ENCODE assay signal across 8 mouse cellular contexts in the genomic region with DNA sequence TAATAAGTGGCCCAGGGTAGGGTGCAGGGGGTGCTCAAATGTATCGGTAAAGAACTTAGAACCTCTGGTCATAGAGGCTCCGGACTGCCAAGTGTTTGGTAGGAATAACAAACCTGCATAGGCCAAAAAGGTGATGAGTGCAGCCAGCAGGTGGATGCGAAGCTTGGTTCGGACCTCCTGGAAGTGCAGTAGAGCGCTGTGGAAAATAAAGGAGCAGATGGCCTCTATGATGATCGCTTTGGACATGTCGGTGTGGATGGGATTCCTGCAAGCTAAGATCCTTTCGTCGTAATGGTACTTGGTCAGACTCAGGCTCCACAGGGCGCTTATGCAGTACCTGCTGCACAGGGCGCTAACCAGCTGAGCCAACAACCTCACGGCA. TPM values are rescaled to one million over a fixed set of nuclear protein-coding genes. Genes with fewer than 3 reads are reported as not detected.
DNase-seq lines count a peak whose midpoint lies in the region; ATAC-seq and TF ChIP-seq lines count a peak whose summit lies in the region.

No protein-coding gene starts in this region.

- peaks cover 4% of the 10 kb centered on the region; the same call in 1 of the 2 replicates for H3K79me2 ChIP-seq in MEL (ENCODE audit: control insufficient read depth, insufficient read depth, low read length, poor library complexity)

- peak overlapping the region; percentile 81 for H3K4me2 ChIP-seq in heart, embryonic 11.5 days
- peak overlapping the region; percentile 94 for H3K4me2 ChIP-seq in hindbrain, embryonic 11.5 days (replicated peaks; ENCODE audit: low read depth, low read length)

- no peak overlapping the region for H3K27ac ChIP-seq in heart, embryonic 11.5 days (ENCODE audit: low read depth, low read length)
- H3K27ac ChIP-seq in MEL (ENCODE audit: control insufficient read depth, low read depth, low read length): no peak overlapping the region
- H3K27ac ChIP-seq in hindbrain, embryonic 11.5 days (ENCODE audit: low read depth, low read length): no peak overlapping the region

- H3K9me3 ChIP-seq in heart, embryonic 11.5 days (replicated peaks; ENCODE audit: control insufficient read depth, low read length): no peaks in the 10 kb centered on the region
- no peaks in the 10 kb centered on the region for H3K9me3 ChIP-seq in MEL (replicated peaks; ENCODE audit: insufficient read depth, low read length)
- H3K9me3 ChIP-seq in hindbrain, embryonic 11.5 days (ENCODE audit: control insufficient read depth, low read length): no peaks in the 10 kb centered on the region

- TF ChIP-seq CTCF in MEL (IDR thresholded peaks at IDR 0.05 in 2 of 3, conservative IDR thresholded peaks at IDR 0.05 in 1 of 3; ENCODE audit: control insufficient read depth in 1 of 3, insufficient read depth in 1 of 3, low read depth in 2 of 3, low read length in 3 of 3, poor library complexity in 1 of 3, severe bottlenecking in 1 of 3): no peak

- ATAC-seq in heart, embryonic 11.5 days (replicated peaks; ENCODE audit: insufficient number of reproducible peaks, low FRiP score, low TSS enrichment): 0 out of 2 replicates have a peak, but pooled peaks have one; percentile 5
- no peak for ATAC-seq in hindbrain, embryonic 11.5 days (ENCODE audit: low FRiP score)
- ATAC-seq in megakaryocyte-erythroid progenitor cell, adult 5-6 weeks (replicated peaks; ENCODE audit: low FRiP score, low TSS enrichment, poor library complexity, severe bottlenecking): peak; percentile 7; the same call in 1 of the 2 replicates

- H3K27me3 ChIP-seq in heart, embryonic 11.5 days (ENCODE audit: control insufficient read depth, insufficient read depth, low read length): no peaks in the 10 kb centered on the region
- H3K27me3 ChIP-seq in MEL (ENCODE audit: control insufficient read depth in 1 of 2, insufficient read depth in 2 of 2, low read length in 2 of 2): no peaks in the 10 kb centered on the region
- H3K27me3 ChIP-seq in hindbrain, embryonic 11.5 days (ENCODE audit: control insufficient read depth, insufficient read depth, low read length): no peaks in the 10 kb centered on the region

- peak overlapping the region; percentile 59 for H3K4me3 ChIP-seq in heart, embryonic 11.5 days (ENCODE audit: low read depth, low read length)
- H3K4me3 ChIP-seq in MEL (ENCODE audit: control insufficient read depth in 1 of 2, insufficient read depth in 1 of 2, low read depth in 2 of 2, low read length in 2 of 2): peak overlapping the region; percentile 71 to 80
- peak overlapping the region; percentile 48 for H3K4me3 ChIP-seq in hindbrain, embryonic 11.5 days (ENCODE audit: low read depth, low read length)

- no peak for TF ChIP-seq EP300 in MEL (IDR thresholded peaks at IDR 0.05; ENCODE audit: low read depth in 1 of 2, low read length in 2 of 2)

- H3K9ac ChIP-seq in heart, embryonic 11.5 days (ENCODE audit: low read depth, low read length): peak overlapping the region; percentile 76
- H3K9ac ChIP-seq in MEL (ENCODE audit: control insufficient read depth, low read depth, low read length, poor library complexity, severe bottlenecking): peak overlapping the region; percentile 62
- H3K9ac ChIP-seq in hindbrain, embryonic 11.5 days (ENCODE audit: low read depth, low read length): peak overlapping the region; percentile 52

- no peak for TF ChIP-seq POLR2A in MEL (IDR thresholded peaks at IDR 0.05; ENCODE audit: control insufficient read depth in 1 of 2, insufficient read depth in 1 of 2, low read depth in 1 of 2, low read length in 2 of 2, poor library complexity in 1 of 2)

- no peak for TF ChIP-seq RAD21 in MEL (IDR thresholded peaks at IDR 0.05; ENCODE audit: low read depth, low read length)

- WGBS in heart, embryonic 11.5 days (ENCODE audit: insufficient replicate concordance): 14% methylated on average over 12 of the region's 12 CpGs
- 7% methylated on average over 12 of the region's 12 CpGs for whole genome bisulfite sequencing in hindbrain, embryonic 11.5 days

- no peaks in the 10 kb centered on the region for H3K36me3 ChIP-seq in heart, embryonic 11.5 days (ENCODE audit: control insufficient read depth, insufficient read depth, low read length)
- peaks cover 0 to 12% of the 10 kb centered on the region in 2 experiments; a peak in 2 of 4 replicates for H3K36me3 ChIP-seq in MEL (ENCODE audit: control insufficient read depth in 1 of 2, insufficient read depth in 2 of 2, low read length in 2 of 2)
- no peaks in the 10 kb centered on the region for H3K36me3 ChIP-seq in hindbrain, embryonic 11.5 days (ENCODE audit: control insufficient read depth, insufficient read depth, low read length)

- H3K4me1 ChIP-seq in heart, embryonic 11.5 days (ENCODE audit: control insufficient read depth, insufficient read depth, low read length): peaks cover 5% of the 10 kb centered on the region; the same call in 1 of the 2 replicates
- H3K4me1 ChIP-seq in MEL (ENCODE audit: control insufficient read depth in 1 of 2, insufficient read depth in 2 of 2, low read length in 2 of 2): peaks cover 6 to 30% of the 10 kb centered on the region in 2 experiments
- 0 out of 2 replicates have a peak, but pooled peaks cover 2% of the 10 kb centered on the region for H3K4me1 ChIP-seq in hindbrain, embryonic 11.5 days (replicated peaks; ENCODE audit: control insufficient read depth, insufficient read depth, low read length)

- DNase-seq in heart, postnatal 4 days: no peak
- DNase-seq in MEL (ENCODE audit: low read depth, low spot score): no peak
- DNase-seq in hindbrain, embryonic 11.5 days (ENCODE audit: low spot score): no peak
- no peak for DNase-seq in c-Kit-positive CD71-positive TER-119-positive erythroid progenitor cells, embryonic 14.5 days (ENCODE audit: low spot score)
- DNase-seq in embryo, embryonic 11 days: no peak
- DNase-seq in adrenal gland, postnatal 10 days: no peak

TF ChIP-seq in MEL, 35 proteins besides CTCF, POLR2A, EP300 and RAD21:
- TF ChIP-seq BHLHE40 (IDR thresholded peaks at IDR 0.05; ENCODE audit: borderline replicate concordance, low read depth, low read length): no peak
- TF ChIP-seq MXI1 (IDR thresholded peaks at IDR 0.05; ENCODE audit: low read depth, low read length): no peak

RNA-seq across cellular contexts. Expression of gene Aqp11, which starts 0.8 kb away (rescaled TPM):
- 2.6 and 3.3 TPM in 2 replicates for polyA plus RNA-seq in heart, embryonic 11.5 days (2014; fragmentation: Nextera tagmentation; extraction: Ambion mirVana)
- 1 to 10 TPM; 1.1 to 1.9 TPM for total RNA-seq in heart, postnatal 4 days (2021)
- 0.65 and 0.89 TPM in 2 replicates for total RNA-seq in MEL (2012; rRNA removed)
- polyA plus RNA-seq in MEL (2012; ENCODE audit: insufficient read depth in 1 of 2, insufficient read length in 2 of 2, low read depth in 1 of 2, low replicate concordance in 2 of 2, missing spikeins in 1 of 2): 1 to 10 TPM in 1 of 2 experiments, not detected in 1; 3.9 TPM
- polyA plus RNA-seq in hindbrain, embryonic 11.5 days (2014; fragmentation: Nextera tagmentation; extraction: Ambion mirVana): 4.2 and 6.3 TPM in 2 replicates
- total RNA-seq in megakaryocyte-erythroid progenitor cell, adult 5-6 weeks (2014; fragmentation: Nextera tagmentation): 16.4 and 23.0 TPM in 2 replicates
- total RNA-seq in megakaryocyte-erythroid progenitor cell, adult 5-6 weeks (2017): 6.9 and 8.5 TPM in 2 replicates
- total RNA-seq in adrenal gland, postnatal 10 days (2021): 1 to 10 TPM; 6.5 to 6.9 TPM

RNA-seq across cellular contexts. Expression of gene Clns1a, which starts 40.8 kb away (rescaled TPM):
- polyA plus RNA-seq in heart, embryonic 11.5 days (2014; fragmentation: Nextera tagmentation; extraction: Ambion mirVana): 122 and 123 TPM in 2 replicates
- 10 to 100 TPM; 41.6 to 43.4 TPM for total RNA-seq in heart, postnatal 4 days (2021)
- total RNA-seq in MEL (2012; rRNA removed): 140 and 141 TPM in 2 replicates
- 100 to 1,000 TPM; 119 to 130 TPM for polyA plus RNA-seq in MEL (2012; ENCODE audit: insufficient read depth in 1 of 2, insufficient read length in 2 of 2, low read depth in 1 of 2, low replicate concordance in 2 of 2, missing spikeins in 1 of 2)
- polyA plus RNA-seq in hindbrain, embryonic 11.5 days (2014; fragmentation: Nextera tagmentation; extraction: Ambion mirVana): 256 and 272 TPM in 2 replicates
- total RNA-seq in megakaryocyte-erythroid progenitor cell, adult 5-6 weeks (2014; fragmentation: Nextera tagmentation): 118 and 121 TPM in 2 replicates
- 181 and 238 TPM in 2 replicates for total RNA-seq in megakaryocyte-erythroid progenitor cell, adult 5-6 weeks (2017)
- 10 to 100 TPM; 57.5 to 59.1 TPM for total RNA-seq in adrenal gland, postnatal 10 days (2021)

RNA-seq across cellular contexts. Expression of gene Pak1, which starts 51.1 kb away (rescaled TPM):
- polyA plus RNA-seq in heart, embryonic 11.5 days (2014; fragmentation: Nextera tagmentation; extraction: Ambion mirVana): 5.5 and 8.7 TPM in 2 replicates
- total RNA-seq in heart, postnatal 4 days (2021): 1 to 10 TPM in 1 of 2 experiments, under 1 TPM in 1; 0.91 to 1.8 TPM
- 2.5 and 2.8 TPM in 2 replicates for total RNA-seq in MEL (2012; rRNA removed)
- polyA plus RNA-seq in MEL (2012; ENCODE audit: insufficient read depth in 1 of 2, insufficient read length in 2 of 2, low read depth in 1 of 2, low replicate concordance in 2 of 2, missing spikeins in 1 of 2): 1 to 10 TPM in 1 of 2 experiments, not detected in 1; 6.7 TPM
- 88.8 and 104 TPM in 2 replicates for polyA plus RNA-seq in hindbrain, embryonic 11.5 days (2014; fragmentation: Nextera tagmentation; extraction: Ambion mirVana)
- total RNA-seq in megakaryocyte-erythroid progenitor cell, adult 5-6 weeks (2014; fragmentation: Nextera tagmentation): 6.9 and 8.2 TPM in 2 replicates
- total RNA-seq in megakaryocyte-erythroid progenitor cell, adult 5-6 weeks (2017): 13.9 and 20.3 TPM in 2 replicates
- total RNA-seq in adrenal gland, postnatal 10 days (2021): 10 to 100 TPM; 17.7 to 20.7 TPM
